Mouse (Mus musculus): ENCODE measurements at regions not wholly inside any gene's neighbourhood (a gene's known extent, or its start where the extent isn't known, plus 50 kb on each side); places are given as distances from the start of the nearest gene placed in this dataset.
A peak's percentile ranks its signal among the peaks of the same experiment; 100 is the strongest.

GRCm38 (mm10) chr14:46076738-46077137, 302.5 kb upstream of the Gm15217 start:
- Histone ChIP-seq H3K9ac (no peak overlapping the region), H3K4me1 (ENCODE audit: insufficient read depth) (0 out of 2 replicates have a peak, but pooled peaks cover 5% of the 10 kb centered on the region), H3K27ac (ENCODE audit: low read depth) (no peak overlapping the region), H3K4me2 (no peak overlapping the region), H3K36me3 (ENCODE audit: insufficient read depth) (no peaks in the 10 kb centered on the region), H3K4me3 (ENCODE audit: low read depth, low read length) (no peak overlapping the region), H3K9me3 (ENCODE audit: low read depth, low read length) (no peaks in the 10 kb centered on the region; the same call in 1 of the 2 replicates), H3K27me3 (ENCODE audit: insufficient read depth, low read length) (no peaks in the 10 kb centered on the region)
- TF ChIP-seq CTCF (IDR thresholded peaks at IDR 0.05; ENCODE audit: low read depth) = peak; percentile 54
- WGBS = 88% methylated on average over 2 of the region's 2 CpGs
- ATAC-seq (ENCODE audit: insufficient read depth) (no peak), DNase-seq (peak; percentile 11)

GRCm38 (mm10) chr14:46077406-46078131, 301.6 kb upstream of the Gm15217 start:
- no peak for ATAC-seq (ENCODE audit: insufficient read depth)
- no peak overlapping the region for H3K27ac ChIP-seq (ENCODE audit: low read depth)
- H3K4me1 ChIP-seq (ENCODE audit: insufficient read depth) = 0 out of 2 replicates have a peak, but pooled peaks cover 5% of the 10 kb centered on the region
- DNase-seq = peak; percentile 45
- H3K4me3 ChIP-seq (ENCODE audit: low read depth, low read length) = no peak overlapping the region
- TF ChIP-seq CTCF (IDR thresholded peaks at IDR 0.05; ENCODE audit: low read depth) = no peak
- 64% methylated on average over 11 of the region's 11 CpGs for WGBS
- H3K9me3 ChIP-seq (ENCODE audit: low read depth, low read length) = no peaks in the 10 kb centered on the region; the same call in 1 of the 2 replicates
- H3K36me3 ChIP-seq (ENCODE audit: insufficient read depth) = no peaks in the 10 kb centered on the region
- no peak overlapping the region for H3K9ac ChIP-seq
- no peaks in the 10 kb centered on the region for H3K27me3 ChIP-seq (ENCODE audit: insufficient read depth, low read length)
- H3K4me2 ChIP-seq = no peak overlapping the region

- no peaks in the 10 kb centered on the region for H3K36me3 ChIP-seq (ENCODE audit: insufficient read depth)
- ATAC-seq (ENCODE audit: insufficient read depth) = no peak
- TF ChIP-seq CTCF (IDR thresholded peaks at IDR 0.05; ENCODE audit: low read depth) = no peak
- DNase-seq = no peak
- no peak overlapping the region for H3K4me3 ChIP-seq (ENCODE audit: low read depth, low read length)
- no peaks in the 10 kb centered on the region for H3K4me1 ChIP-seq (ENCODE audit: insufficient read depth)
- H3K27me3 ChIP-seq (ENCODE audit: insufficient read depth, low read length) = no peaks in the 10 kb centered on the region
- no peak overlapping the region for H3K27ac ChIP-seq (ENCODE audit: low read depth)
- H3K9ac ChIP-seq = no peak overlapping the region
- no peaks in the 10 kb centered on the region for H3K9me3 ChIP-seq (ENCODE audit: low read depth, low read length)
- whole genome bisulfite sequencing = 84% methylated on average over 5 of the region's 5 CpGs
- H3K4me2 ChIP-seq = no peak overlapping the region
Measured at GRCm38 (mm10) chr14:46082646-46083045, 296.6 kb upstream of the Gm15217 start.

- Histone ChIP-seq H3K4me3 (ENCODE audit: low read depth, low read length) (no peak overlapping the region), H3K4me2 (no peak overlapping the region), H3K4me1 (ENCODE audit: insufficient read depth) (no peaks in the 10 kb centered on the region), H3K9me3 (ENCODE audit: low read depth, low read length) (no peaks in the 10 kb centered on the region), H3K27me3 (ENCODE audit: insufficient read depth, low read length) (no peaks in the 10 kb centered on the region), H3K27ac (ENCODE audit: low read depth) (no peak overlapping the region), H3K36me3 (ENCODE audit: insufficient read depth) (no peaks in the 10 kb centered on the region), H3K9ac (no peak overlapping the region)
- WGBS = 41% methylated on average over 12 of the region's 12 CpGs
- ATAC-seq (ENCODE audit: insufficient read depth) (peak; percentile 63; the same call in 1 of the 2 replicates), DNase-seq (peak; percentile 72)
- no peak for TF ChIP-seq CTCF (IDR thresholded peaks at IDR 0.05; ENCODE audit: low read depth)
Measured at GRCm38 (mm10) chr14:46088968-46089691, 290.1 kb upstream of the Gm15217 start.

- WGBS = 64% methylated on average over 3 of the region's 3 CpGs
Measured at GRCm38 (mm10) chr14:46115950-46116349, 263.3 kb upstream of the Gm15217 start.

GRCm38 (mm10) chr14:46126541-46126940, 252.7 kb upstream of the Gm15217 start:
- 90% methylated on average over 1 of the region's 1 CpGs for WGBS
- no peak for DNase-seq

More at GRCm38 (mm10) chr14:46115950-46116349, 263.3 kb upstream of the Gm15217 start:
- H3K36me3 ChIP-seq (ENCODE audit: insufficient read depth) = no peaks in the 10 kb centered on the region
- TF ChIP-seq CTCF (IDR thresholded peaks at IDR 0.05; ENCODE audit: low read depth) = no peak
- H3K4me2 ChIP-seq = no peak overlapping the region
- H3K27ac ChIP-seq (ENCODE audit: low read depth) = no peak overlapping the region
- ATAC-seq (ENCODE audit: insufficient read depth) (no peak), DNase-seq (no peak)
- H3K9ac ChIP-seq = no peak overlapping the region
- H3K4me1 ChIP-seq (ENCODE audit: insufficient read depth) = no peaks in the 10 kb centered on the region
- H3K4me3 ChIP-seq (ENCODE audit: low read depth, low read length) = no peak overlapping the region
- no peaks in the 10 kb centered on the region for H3K27me3 ChIP-seq (ENCODE audit: insufficient read depth, low read length)
- no peaks in the 10 kb centered on the region for H3K9me3 ChIP-seq (ENCODE audit: low read depth, low read length)

GRCm38 (mm10) chr14:46129762-46130161, 249.5 kb upstream of the Gm15217 start:
- Histone ChIP-seq H3K9me3 (ENCODE audit: low read depth, low read length) (no peaks in the 10 kb centered on the region), H3K27ac (ENCODE audit: low read depth) (no peak overlapping the region), H3K36me3 (ENCODE audit: insufficient read depth) (no peaks in the 10 kb centered on the region), H3K9ac (no peak overlapping the region), H3K4me1 (ENCODE audit: insufficient read depth) (no peaks in the 10 kb centered on the region), H3K27me3 (ENCODE audit: insufficient read depth, low read length) (no peaks in the 10 kb centered on the region), H3K4me3 (ENCODE audit: low read depth, low read length) (no peak overlapping the region), H3K4me2 (no peak overlapping the region)
- TF ChIP-seq CTCF (IDR thresholded peaks at IDR 0.05; ENCODE audit: low read depth) = no peak
- DNase-seq = peak; percentile 67
- WGBS = 34% methylated on average over 3 of the region's 3 CpGs
- no peak for ATAC-seq (ENCODE audit: insufficient read depth)

More at GRCm38 (mm10) chr14:46126541-46126940, 252.7 kb upstream of the Gm15217 start:
- Histone ChIP-seq H3K27ac (ENCODE audit: low read depth) (no peak overlapping the region), H3K4me2 (no peak overlapping the region), H3K9ac (no peak overlapping the region), H3K36me3 (ENCODE audit: insufficient read depth) (no peaks in the 10 kb centered on the region), H3K9me3 (ENCODE audit: low read depth, low read length) (no peaks in the 10 kb centered on the region), H3K27me3 (ENCODE audit: insufficient read depth, low read length) (no peaks in the 10 kb centered on the region), H3K4me1 (ENCODE audit: insufficient read depth) (no peaks in the 10 kb centered on the region), H3K4me3 (ENCODE audit: low read depth, low read length) (no peak overlapping the region)
- TF ChIP-seq CTCF (IDR thresholded peaks at IDR 0.05; ENCODE audit: low read depth) = no peak
- ATAC-seq (ENCODE audit: insufficient read depth) = no peak

Measured in lung, embryonic 14.5 days (tissue).